ENCODE assay signal across 7 mouse cellular contexts in genomic region chr19:47450261-47451137, GRCm38 (mm10). TPM values are rescaled to one million over a fixed set of nuclear protein-coding genes. Genes with fewer than 3 reads are reported as not detected.
DNase-seq lines count a peak whose midpoint lies in the region; ATAC-seq and TF ChIP-seq lines count a peak whose summit lies in the region.

No protein-coding gene starts in this region.

- ATAC-seq in lung, postnatal 0 days = no peak
- no peak for ATAC-seq in heart, embryonic 16.5 days (replicated peaks; ENCODE audit: extremely low read depth, insufficient read depth, low FRiP score)
- ATAC-seq in stomach, embryonic 14.5 days (ENCODE audit: insufficient number of reproducible peaks, insufficient read depth, low FRiP score, low read depth) = peak; percentile 53; the same call in 1 of the 2 replicates

- no peak for TF ChIP-seq EP300 in lung, postnatal 0 days (IDR thresholded peaks at IDR 0.05)

- no peak overlapping the region for H3K4me2 ChIP-seq in lung, postnatal 0 days (replicated peaks; ENCODE audit: low read depth, low read length)
- 0 out of 2 replicates have a peak overlapping the region, but pooled peaks have one; percentile 7 for H3K4me2 ChIP-seq in heart, embryonic 16.5 days (ENCODE audit: low read depth, low read length)
- H3K4me2 ChIP-seq in stomach, embryonic 14.5 days (replicated peaks; ENCODE audit: low read depth, low read length) = no peak overlapping the region

- no peaks in the 10 kb centered on the region for H3K36me3 ChIP-seq in lung, postnatal 0 days (ENCODE audit: insufficient read depth, low read length)
- no peaks in the 10 kb centered on the region for H3K36me3 ChIP-seq in heart, embryonic 16.5 days (ENCODE audit: control insufficient read depth, insufficient read depth)
- no peaks in the 10 kb centered on the region for H3K36me3 ChIP-seq in stomach, embryonic 14.5 days (ENCODE audit: control insufficient read depth, insufficient read depth, low read length)

- peaks cover 55% of the 10 kb centered on the region; the same call in 1 of the 2 replicates for H3K4me1 ChIP-seq in lung, postnatal 0 days (ENCODE audit: insufficient read depth, low read depth, low read length)
- peaks cover 1% of the 10 kb centered on the region for H3K4me1 ChIP-seq in bone marrow, adult 2 months (ENCODE audit: control insufficient read depth, insufficient read depth, low read length)
- peaks cover 97% of the 10 kb centered on the region for H3K4me1 ChIP-seq in heart, embryonic 16.5 days (ENCODE audit: control insufficient read depth, insufficient read depth, low read length)
- H3K4me1 ChIP-seq in stomach, embryonic 14.5 days (ENCODE audit: control insufficient read depth, insufficient read depth, low read length) = peaks cover 63% of the 10 kb centered on the region

- peak overlapping the region; percentile 65; the same call in 1 of the 2 replicates for H3K27ac ChIP-seq in lung, postnatal 0 days (ENCODE audit: low read length)
- H3K27ac ChIP-seq in bone marrow, adult 2 months (ENCODE audit: control insufficient read depth, insufficient read depth, low read depth, low read length, poor library complexity) = peak overlapping the region; percentile 85
- H3K27ac ChIP-seq in heart, embryonic 16.5 days (ENCODE audit: low read length) = peak overlapping the region; percentile 79
- H3K27ac ChIP-seq in stomach, embryonic 14.5 days (ENCODE audit: low read length) = peak overlapping the region; percentile 52; the same call in 1 of the 2 replicates

- H3K9ac ChIP-seq in lung, postnatal 0 days (replicated peaks; ENCODE audit: low read depth) = no peak overlapping the region
- H3K9ac ChIP-seq in heart, embryonic 16.5 days (ENCODE audit: low read length) = peak overlapping the region; percentile 63
- H3K9ac ChIP-seq in stomach, embryonic 14.5 days (replicated peaks; ENCODE audit: low read depth, low read length) = no peak overlapping the region

- WGBS in lung, postnatal 0 days = 45% methylated on average over 8 of the region's 8 CpGs
- 66% methylated on average over 8 of the region's 8 CpGs for WGBS in bone marrow, adult 2 months
- 23% methylated on average over 8 of the region's 8 CpGs for WGBS in heart, embryonic 16.5 days
- WGBS in stomach, embryonic 14.5 days = 37% methylated on average over 8 of the region's 8 CpGs

- no peak overlapping the region for H3K4me3 ChIP-seq in lung, postnatal 0 days (ENCODE audit: low read depth, low read length)
- no peak overlapping the region for H3K4me3 ChIP-seq in bone marrow, adult 2 months (replicated peaks; ENCODE audit: control insufficient read depth, low read depth, low read length)
- no peak overlapping the region for H3K4me3 ChIP-seq in heart, embryonic 16.5 days (ENCODE audit: low read length)
- no peak overlapping the region for H3K4me3 ChIP-seq in stomach, embryonic 14.5 days (ENCODE audit: low read depth, low read length)

- no peak for DNase-seq in lung, postnatal 0 days (ENCODE audit: low spot score)
- no peak for DNase-seq in lung, postnatal 14 days
- DNase-seq in layer of hippocampus, postnatal 25 days (ENCODE audit: extremely low spot score in 1 of 2, low spot score in 1 of 2) = no peak
- no peak for DNase-seq in embryo, embryonic 11 days

- no peak for TF ChIP-seq POLR2A in bone marrow, adult 2 months (IDR thresholded peaks at IDR 0.05; ENCODE audit: borderline replicate concordance, control insufficient read depth, low read depth, low read length)

- no peaks in the 10 kb centered on the region for H3K27me3 ChIP-seq in lung, postnatal 0 days (replicated peaks; ENCODE audit: insufficient read depth, low read length)
- no peaks in the 10 kb centered on the region for H3K27me3 ChIP-seq in heart, embryonic 16.5 days (ENCODE audit: control insufficient read depth, insufficient read depth, low read length)
- no peaks in the 10 kb centered on the region for H3K27me3 ChIP-seq in stomach, embryonic 14.5 days (ENCODE audit: control insufficient read depth, insufficient read depth, low read length)

- no peak for TF ChIP-seq CTCF in lung, postnatal 0 days (IDR thresholded peaks at IDR 0.05)
- TF ChIP-seq CTCF in bone marrow, adult 2 months (IDR thresholded peaks at IDR 0.05; ENCODE audit: control insufficient read depth, insufficient read depth, low read length) = no peak

- no peaks in the 10 kb centered on the region for H3K9me3 ChIP-seq in lung, postnatal 0 days (ENCODE audit: low read length)
- no peaks in the 10 kb centered on the region for H3K9me3 ChIP-seq in heart, embryonic 16.5 days (replicated peaks; ENCODE audit: control insufficient read depth, low read length)
- no peaks in the 10 kb centered on the region for H3K9me3 ChIP-seq in stomach, embryonic 14.5 days (ENCODE audit: control insufficient read depth, low read depth, low read length)

RNA-seq across cellular contexts. Expression of gene Sh3pxd2a, which starts 13.7 kb away (rescaled TPM):
- 5.6 and 6.4 TPM in 2 replicates for polyA plus RNA-seq in lung, postnatal 0 days (2015; fragmentation: Nextera tagmentation; extraction: Ambion mirVana)
- 6.3 and 8.3 TPM in 2 replicates for polyA plus RNA-seq in bone marrow, adult 2 months (2011; ENCODE audit: insufficient read depth, insufficient read length, low replicate concordance, missing spikeins)
- polyA plus RNA-seq in heart, embryonic 16.5 days (2015; fragmentation: Nextera tagmentation; extraction: Ambion mirVana) = 4.5 and 6.3 TPM in 2 replicates
- 13.6 and 13.7 TPM in 2 replicates for polyA plus RNA-seq in stomach, embryonic 14.5 days (2014; fragmentation: Nextera tagmentation; extraction: Ambion mirVana)
- 10 to 100 TPM; 31.9 to 36.9 TPM for total RNA-seq in layer of hippocampus, postnatal 25 days (2021)
